Mouse (Mus musculus) forebrain, embryonic 15.5 days (tissue): ENCODE measurements around the gene Mapre3. TPM values are rescaled to one million over a fixed set of nuclear protein-coding genes. Genes with fewer than 3 reads are reported as not detected.
A peak's percentile ranks its signal among the peaks of the same experiment; 100 is the strongest.

Source experiments
- ATAC-seq: fragments of 200-750 bp; cut with Nextera tagmentation; replicated peaks from 2 replicates; pipeline ENCODE4 v1.8.0; 2017; ENCODE audit warnings: mild to moderate bottlenecking, moderate TSS enrichment, moderate library complexity
- H3K27ac ChIP-seq: fragments of 300-500 bp; sonication (generic); replicated peaks from 2 replicates; pipeline ENCODE4 v1.5.1; 2015; ENCODE audit warnings: mild to moderate bottlenecking, inconsistent platforms
- H3K27me3 ChIP-seq: fragments of 300-500 bp; sonication (generic); 2 replicates; pipeline ENCODE4 v1.6.1; 2015; ENCODE audit warnings: inconsistent platforms
- H3K36me3 ChIP-seq: fragments of 300-500 bp; sonication (generic); 2 replicates; pipeline ENCODE4 v1.6.1; 2015; ENCODE audit warnings: mild to moderate bottlenecking, inconsistent platforms
- H3K4me1 ChIP-seq: fragments of 300-500 bp; sonication (generic); 2 replicates; pipeline ENCODE4 v1.6.1; 2015; ENCODE audit warnings: inconsistent platforms
- H3K4me2 ChIP-seq: fragments of 300-500 bp; sonication (generic); replicated peaks from 2 replicates; pipeline ENCODE4 v1.6.1; 2015; ENCODE audit warnings: mild to moderate bottlenecking, inconsistent platforms
- H3K4me3 ChIP-seq: fragments of 300-500 bp; sonication (generic); 2 replicates; pipeline ENCODE4 v1.5.1; 2015; ENCODE audit warnings: mild to moderate bottlenecking, inconsistent platforms
- H3K9ac ChIP-seq: fragments of 300-500 bp; sonication (generic); replicated peaks from 2 replicates; pipeline ENCODE4 v1.6.1; 2015; ENCODE audit warnings: mild to moderate bottlenecking, inconsistent platforms
- H3K9me3 ChIP-seq: fragments of 300-500 bp; sonication (generic); 2 replicates; pipeline ENCODE4 v1.6.1; 2016; ENCODE audit warnings: inconsistent platforms
- WGBS: fragments of 180-500 bp; shearing (Covaris S2); methylation state at CpG from one replicate; pipeline ENCODE4 v1.1.7; 2015; ENCODE audit warnings: mixed read lengths; 5-methylcytosine and 5-hydroxymethylcytosine counted together
- polyA plus RNA-seq: library from polyadenylated mRNA; unstranded; fragments of >200 nt; fragmentation: Nextera tagmentation; extraction: Ambion mirVana; gene quantifications from 2 replicates; pipeline ENCODE4 v1.2.1, GENCODE M21; 2015

Gene Mapre3
- polyA plus RNA-seq, 1 experiment from 2014 or later = 110 TPM

GRCm38 (mm10) chr5:30833416-30833815, 19.0 kb downstream of the Mapre3 start:
- peaks cover 11% of the 10 kb centered on the region; the same call in 1 of the 2 replicates for H3K36me3 ChIP-seq
- no peak overlapping the region for H3K4me3 ChIP-seq
- H3K9me3 ChIP-seq = no peaks in the 10 kb centered on the region
- no peaks in the 10 kb centered on the region for H3K27me3 ChIP-seq
- no peak overlapping the region for H3K27ac ChIP-seq
- H3K9ac ChIP-seq = no peak overlapping the region
- ATAC-seq = no peak
- WGBS = 89% methylated on average over 3 of the region's 3 CpGs
- H3K4me1 ChIP-seq = no peaks in the 10 kb centered on the region
- H3K4me2 ChIP-seq = no peak overlapping the region

- Histone ChIP-seq H3K27ac (no peak overlapping the region), H3K36me3 (peaks cover 11% of the 10 kb centered on the region; the same call in 1 of the 2 replicates), H3K4me1 (no peaks in the 10 kb centered on the region), H3K27me3 (no peaks in the 10 kb centered on the region), H3K9me3 (no peaks in the 10 kb centered on the region), H3K4me2 (no peak overlapping the region), H3K9ac (no peak overlapping the region), H3K4me3 (no peak overlapping the region)
- no peak for ATAC-seq
- 90% methylated on average over 2 of the region's 2 CpGs for WGBS
Measured at GRCm38 (mm10) chr5:30839731-30840130, 25.3 kb downstream of the Mapre3 start.

- no peaks in the 10 kb centered on the region for H3K27me3 ChIP-seq
- H3K36me3 ChIP-seq = peaks cover 6% of the 10 kb centered on the region; the same call in 1 of the 2 replicates
- H3K4me2 ChIP-seq = no peak overlapping the region
- no peaks in the 10 kb centered on the region for H3K9me3 ChIP-seq
- H3K4me3 ChIP-seq = no peak overlapping the region
- no peak for ATAC-seq
- no peak overlapping the region for H3K27ac ChIP-seq
- WGBS = 57% methylated on average over 3 of the region's 3 CpGs
- no peak overlapping the region for H3K9ac ChIP-seq
- no peaks in the 10 kb centered on the region for H3K4me1 ChIP-seq
Measured at GRCm38 (mm10) chr5:30841896-30842295, 27.5 kb downstream of the Mapre3 start.

- WGBS = 63% methylated on average over 6 of the region's 6 CpGs
- Histone ChIP-seq H3K27me3 (no peaks in the 10 kb centered on the region), H3K4me2 (no peak overlapping the region), H3K4me1 (no peaks in the 10 kb centered on the region), H3K27ac (no peak overlapping the region), H3K36me3 (no peaks in the 10 kb centered on the region), H3K4me3 (no peak overlapping the region), H3K9ac (no peak overlapping the region), H3K9me3 (no peaks in the 10 kb centered on the region)
- ATAC-seq = no peak
Measured at GRCm38 (mm10) chr5:30849891-30850555, 35.6 kb downstream of the Mapre3 start.

- no peak overlapping the region for H3K4me2 ChIP-seq
- ATAC-seq = no peak
- no peaks in the 10 kb centered on the region for H3K4me1 ChIP-seq
- no peak overlapping the region for H3K4me3 ChIP-seq
- no peak overlapping the region for H3K27ac ChIP-seq
- no peaks in the 10 kb centered on the region for H3K27me3 ChIP-seq
- H3K9ac ChIP-seq = no peak overlapping the region
- no peaks in the 10 kb centered on the region for H3K9me3 ChIP-seq
- no peaks in the 10 kb centered on the region for H3K36me3 ChIP-seq
- WGBS = 58% methylated on average over 2 of the region's 2 CpGs
Measured at GRCm38 (mm10) chr5:30850556-30850925, 36.1 kb downstream of the Mapre3 start.

GRCm38 (mm10) chr5:30853522-30853921, 39.1 kb downstream of the Mapre3 start:
- ATAC-seq = no peak
- Histone ChIP-seq H3K9me3 (no peaks in the 10 kb centered on the region), H3K27ac (no peak overlapping the region), H3K4me3 (no peak overlapping the region), H3K27me3 (no peaks in the 10 kb centered on the region), H3K9ac (no peak overlapping the region), H3K36me3 (no peaks in the 10 kb centered on the region), H3K4me2 (no peak overlapping the region), H3K4me1 (no peaks in the 10 kb centered on the region)
- WGBS = 90% methylated on average over 4 of the region's 4 CpGs

GRCm38 (mm10) chr5:30855674-30856073, 41.2 kb downstream of the Mapre3 start:
- Histone ChIP-seq H3K4me2 (no peak overlapping the region), H3K4me1 (no peaks in the 10 kb centered on the region), H3K9ac (no peak overlapping the region), H3K36me3 (no peaks in the 10 kb centered on the region), H3K4me3 (no peak overlapping the region), H3K27me3 (no peaks in the 10 kb centered on the region), H3K27ac (no peak overlapping the region), H3K9me3 (no peaks in the 10 kb centered on the region)
- WGBS = 55% methylated on average over 3 of the region's 3 CpGs
- ATAC-seq = no peak

GRCm38 (mm10) chr5:30856124-30856523, 41.7 kb downstream of the Mapre3 start:
- WGBS = 79% methylated on average over 2 of the region's 2 CpGs
- no peaks in the 10 kb centered on the region for H3K36me3 ChIP-seq
- H3K4me1 ChIP-seq = no peaks in the 10 kb centered on the region
- no peaks in the 10 kb centered on the region for H3K27me3 ChIP-seq
- H3K4me3 ChIP-seq = no peak overlapping the region
- no peak overlapping the region for H3K9ac ChIP-seq
- H3K4me2 ChIP-seq = no peak overlapping the region
- no peak overlapping the region for H3K27ac ChIP-seq
- H3K9me3 ChIP-seq = no peaks in the 10 kb centered on the region
- ATAC-seq = no peak

GRCm38 (mm10) chr5:30863852-30864251, 49.4 kb downstream of the Mapre3 start:
- Histone ChIP-seq H3K36me3 (peaks cover 15% of the 10 kb centered on the region; the same call in 1 of the 2 replicates), H3K27me3 (no peaks in the 10 kb centered on the region), H3K27ac (no peak overlapping the region), H3K4me3 (no peak overlapping the region), H3K4me2 (no peak overlapping the region), H3K4me1 (peaks cover under 1% of the 10 kb centered on the region), H3K9ac (no peak overlapping the region), H3K9me3 (no peaks in the 10 kb centered on the region)
- 46% methylated on average over 4 of the region's 4 CpGs for WGBS
- no peak for ATAC-seq

GRCm38 (mm10) chr5:30864322-30864721, 49.9 kb downstream of the Mapre3 start:
- H3K4me1 ChIP-seq = peaks cover 5% of the 10 kb centered on the region
- peaks cover 15% of the 10 kb centered on the region; the same call in 1 of the 2 replicates for H3K36me3 ChIP-seq
- H3K4me2 ChIP-seq = no peak overlapping the region
- H3K27me3 ChIP-seq = no peaks in the 10 kb centered on the region
- no peak overlapping the region for H3K4me3 ChIP-seq
- 59% methylated on average over 15 of the region's 15 CpGs for WGBS
- no peak overlapping the region for H3K27ac ChIP-seq
- H3K9ac ChIP-seq = no peak overlapping the region
- ATAC-seq = no peak
- H3K9me3 ChIP-seq = no peaks in the 10 kb centered on the region

GRCm38 (mm10) chr5:30866871-30867270, 52.4 kb downstream of the Mapre3 start:
- WGBS = 93% methylated on average over 3 of the region's 3 CpGs
- no peak for ATAC-seq
- no peaks in the 10 kb centered on the region for H3K27me3 ChIP-seq
- H3K27ac ChIP-seq = no peak overlapping the region
- H3K4me1 ChIP-seq = peaks cover 19% of the 10 kb centered on the region
- no peak overlapping the region for H3K9ac ChIP-seq
- H3K4me2 ChIP-seq = no peak overlapping the region
- H3K9me3 ChIP-seq = no peaks in the 10 kb centered on the region
- no peak overlapping the region for H3K4me3 ChIP-seq
- peaks cover 24% of the 10 kb centered on the region for H3K36me3 ChIP-seq

- no peak within 1 kb of the TSS for H3K27ac ChIP-seq
- H3K9ac ChIP-seq = no peak within 1 kb of the TSS
- WGBS = 96% methylated on average over 3 of the region's 3 CpGs
- no peaks in the 10 kb centered on the region for H3K9me3 ChIP-seq
- no peak for ATAC-seq
- peak within 1 kb of the TSS; percentile 61; the same call in 1 of the 2 replicates for H3K4me2 ChIP-seq
- peaks cover 19% of the 10 kb centered on the region for H3K4me1 ChIP-seq
- H3K27me3 ChIP-seq = no peaks in the 10 kb centered on the region
- H3K36me3 ChIP-seq = peaks cover 26% of the 10 kb centered on the region
- no peak within 1 kb of the TSS for H3K4me3 ChIP-seq
Measured at GRCm38 (mm10) chr5:30867712-30868111, 53.3 kb downstream of the Mapre3 start, which contains the start of gene Tmem214. Tmem214 (plus strand) TSS chr5:30868012.

- Histone ChIP-seq H3K9ac (peak overlapping the region; percentile 90), H3K4me1 (peaks cover 19% of the 10 kb centered on the region), H3K36me3 (peaks cover 37% of the 10 kb centered on the region), H3K27me3 (no peaks in the 10 kb centered on the region), H3K4me2 (peak overlapping the region; percentile 61), H3K4me3 (peak overlapping the region; percentile 83), H3K9me3 (no peaks in the 10 kb centered on the region), H3K27ac (peak overlapping the region; percentile 41; the same call in 1 of the 2 replicates)
- ATAC-seq = peak; percentile 41
- 16% methylated on average over 9 of the region's 9 CpGs for WGBS
Measured at GRCm38 (mm10) chr5:30868981-30869380, 54.5 kb downstream of the Mapre3 start.
